In genomic region chr9:112678866-112679265, GRCm38 (mm10) we compare ENCODE assay signal across 18 mouse cellular contexts.
"Had no signal": no experiment of that assay in that cellular context is flagged by ENCODE, and none has a peak within 500 bp of the region (broad histone marks: within the 10 kb centered on the region; RNA-seq: fewer than 3 reads in every experiment).

No protein-coding gene starts in this region.

- H3K4me3 ChIP-seq: midbrain, embryonic 10.5 days; midbrain, embryonic 12.5 days; midbrain, embryonic 15.5 days; myocyte; neural tube, embryonic 13.5 days; neural tube, embryonic 15.5 days had no signal

- H3K9ac ChIP-seq: lung, embryonic 14.5 days; midbrain, embryonic 12.5 days; midbrain, embryonic 15.5 days; neural tube, embryonic 13.5 days; neural tube, embryonic 15.5 days had no signal

- H3K36me3 ChIP-seq: midbrain, embryonic 10.5 days; midbrain, embryonic 12.5 days; midbrain, embryonic 15.5 days; neural tube, embryonic 13.5 days; neural tube, embryonic 15.5 days had no signal

- H3K27me3 ChIP-seq: midbrain, embryonic 12.5 days; midbrain, embryonic 15.5 days; neural tube, embryonic 13.5 days; neural tube, embryonic 15.5 days had no signal

- H3K27ac ChIP-seq: midbrain, embryonic 10.5 days; midbrain, embryonic 12.5 days; midbrain, embryonic 15.5 days; neural tube, embryonic 13.5 days; neural tube, embryonic 15.5 days had no signal

- DNase-seq: lung, adult 18-20 months; lung, embryonic 14.5 days; lung, postnatal 10 days; lung, postnatal 4 days; retina, postnatal 1 day; right cerebral cortex, adult 18-20 months; right cerebral cortex, postnatal 25 days; right cerebral cortex, postnatal 4 days; spleen, adult 18-20 months; thymus, adult 18-20 months; thymus, postnatal 14 days; thymus, postnatal 36 days had no signal

- ATAC-seq: midbrain, embryonic 15.5 days had no signal

- H3K9me3 ChIP-seq: midbrain, embryonic 10.5 days; midbrain, embryonic 12.5 days; midbrain, embryonic 15.5 days; neural tube, embryonic 13.5 days; neural tube, embryonic 15.5 days had no signal

- H3K4me1 ChIP-seq: midbrain, embryonic 10.5 days; midbrain, embryonic 12.5 days; midbrain, embryonic 15.5 days; neural tube, embryonic 13.5 days; neural tube, embryonic 15.5 days had no signal

- H3K4me2 ChIP-seq: lung, embryonic 14.5 days; midbrain, embryonic 12.5 days; midbrain, embryonic 15.5 days; neural tube, embryonic 13.5 days; neural tube, embryonic 15.5 days had no signal
